Mouse (Mus musculus) embryonic facial prominence, embryonic 11.5 days (tissue): Measurements from ENCODE around the gene Cldn6. TPM values are rescaled to one million over a fixed set of nuclear protein-coding genes. Genes with fewer than 3 reads are reported as not detected.

ENCODE experiments used
- ATAC-seq: fragments of 200-750 bp; cut with Nextera tagmentation; replicated peaks from 2 replicates; pipeline ENCODE4 v1.8.0; 2017; ENCODE audit warnings: low read depth; ENCODE audit not compliant: insufficient number of reproducible peaks, low FRiP score, low TSS enrichment
- DNase-seq: peaks from one replicate; pipeline ENCODE4 v3.0.0-alpha.2; 2015; ENCODE audit warnings: low spot score
- H3K27ac ChIP-seq: fragments of 300-500 bp; sonication (generic); replicated peaks from 2 replicates; pipeline ENCODE4 v1.5.1; 2014; ENCODE audit warnings: mild to moderate bottlenecking, low read depth, low read length, control low read depth
- H3K27me3 ChIP-seq: fragments of 300-500 bp; sonication (generic); 2 replicates; pipeline ENCODE4 v1.6.1; 2014; ENCODE audit warnings: mild to moderate bottlenecking, low read length, moderate library complexity, mixed read lengths; ENCODE audit not compliant: control insufficient read depth, insufficient read depth
- H3K36me3 ChIP-seq: fragments of 300-500 bp; sonication (generic); replicated peaks from 2 replicates; pipeline ENCODE4 v1.6.1; 2014; ENCODE audit warnings: low read depth, mild to moderate bottlenecking, low read length, moderate library complexity, mixed read lengths; ENCODE audit not compliant: control insufficient read depth, insufficient read depth
- H3K4me1 ChIP-seq: fragments of 300-500 bp; sonication (generic); 2 replicates; pipeline ENCODE4 v1.6.1; 2014; ENCODE audit warnings: low read length, mixed read lengths; ENCODE audit not compliant: control insufficient read depth, insufficient read depth
- H3K4me2 ChIP-seq: fragments of 300-500 bp; sonication (generic); 2 replicates; pipeline ENCODE4 v1.6.1; 2014; ENCODE audit warnings: low read depth, mild to moderate bottlenecking, control low read depth, low read length, moderate library complexity
- H3K4me3 ChIP-seq: fragments of 300-500 bp; sonication (generic); 2 replicates; pipeline ENCODE4 v1.5.1; 2014; ENCODE audit warnings: low read depth, low read length, control low read depth
- H3K9ac ChIP-seq: fragments of 300-500 bp; sonication (generic); replicated peaks from 2 replicates; pipeline ENCODE4 v1.6.1; 2014; ENCODE audit warnings: mild to moderate bottlenecking, control low read depth, low read length
- H3K9me3 ChIP-seq: fragments of 300-500 bp; sonication (generic); replicated peaks from 2 replicates; pipeline ENCODE4 v1.6.1; 2016; ENCODE audit warnings: mild to moderate bottlenecking, low read length, inconsistent platforms, mixed read lengths; ENCODE audit not compliant: control insufficient read depth
- WGBS: fragments of 180-500 bp; shearing (Covaris S2); extraction: QIAGEN DNeasy Blood & Tissue Kit; methylation state at CpG from one replicate; pipeline ENCODE4 v1.1.7; 2014; 5-methylcytosine and 5-hydroxymethylcytosine counted together
- polyA plus RNA-seq: library from polyadenylated mRNA; unstranded; fragments of >200 nt; fragmentation: Nextera tagmentation; extraction: Ambion mirVana; gene quantifications from 2 replicates; pipeline ENCODE4 v1.2.1, GENCODE M21; 2014

Gene Cldn6
- polyA plus RNA-seq, 1 experiment from 2014 or later = 48.9 TPM

DNA sequence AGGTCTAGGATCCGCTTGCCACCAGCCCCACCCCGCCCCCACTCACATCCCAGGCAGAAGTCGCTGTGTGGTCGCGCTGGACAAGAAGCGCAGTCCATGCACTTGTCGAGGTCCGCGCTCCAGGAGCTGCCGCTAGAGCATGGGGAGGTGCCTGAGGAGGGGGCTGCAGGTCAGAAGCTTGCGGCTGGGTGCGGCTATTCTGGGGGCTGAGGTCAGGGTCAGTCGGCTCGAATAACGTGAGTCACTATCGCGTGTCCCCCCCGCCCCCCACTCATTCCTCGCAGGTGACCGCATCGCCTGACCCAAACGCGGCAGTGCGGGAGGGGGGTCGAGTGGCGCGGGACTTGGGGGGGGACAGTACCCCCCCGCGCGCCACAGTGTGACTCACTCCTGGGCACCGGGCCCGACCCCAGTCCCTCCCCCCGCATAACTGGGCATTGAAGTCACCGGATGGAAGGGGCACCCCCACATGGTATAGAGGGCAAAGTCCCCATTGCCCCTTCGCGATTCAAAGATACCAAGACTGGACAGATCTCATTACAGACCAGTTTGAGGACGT, 2.5 kb upstream of the Cldn6 start:
- under 1% methylated on average over 35 of the region's 37 CpGs for WGBS

DNA sequence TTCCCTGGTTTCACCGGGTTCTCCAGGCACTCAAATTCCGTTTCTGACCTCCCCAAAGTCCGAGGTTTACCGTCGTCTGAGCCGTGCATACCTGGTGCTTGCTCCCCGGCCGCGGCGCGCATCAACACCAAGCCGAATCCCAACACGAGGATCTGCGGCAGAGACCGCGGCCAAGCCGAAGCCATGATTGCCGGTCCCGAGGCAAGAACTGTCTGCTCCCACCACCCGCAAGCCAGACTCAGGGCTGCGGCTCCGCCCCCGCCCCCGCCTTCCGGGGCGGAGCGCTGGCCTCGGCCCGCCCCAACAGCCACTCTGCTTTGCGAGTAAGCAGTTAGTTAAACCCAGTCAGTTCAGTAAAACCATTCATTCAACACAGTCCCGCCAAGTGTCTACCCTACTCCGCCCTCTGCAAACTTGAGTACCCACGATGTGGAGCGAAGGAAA, 1.8 kb upstream of the Cldn6 start, which contains the start of gene Tnfrsf12a:
Tnfrsf12a (minus strand) TSS at position 233 of the 444 bp plus-strand sequence.
- no peak for ATAC-seq
- peaks cover 3% of the 10 kb centered on the region; the same call in 1 of the 2 replicates for H3K4me1 ChIP-seq
- H3K27ac ChIP-seq = no peak within 1 kb of the TSS
- peak; percentile 91 for DNase-seq
- peak within 1 kb of the TSS; percentile 44 for H3K4me3 ChIP-seq
- under 1% methylated on average over 34 of the region's 34 CpGs for WGBS
- peak within 1 kb of the TSS; percentile 54 for H3K9ac ChIP-seq
- peak within 1 kb of the TSS; percentile 92 for H3K4me2 ChIP-seq
- no peaks in the 10 kb centered on the region for H3K36me3 ChIP-seq
- H3K27me3 ChIP-seq = peaks cover 35% of the 10 kb centered on the region
- no peaks in the 10 kb centered on the region for H3K9me3 ChIP-seq

More for the DNA sequence above, 2.5 kb upstream of the Cldn6 start:
- H3K9ac ChIP-seq = peak overlapping the region; percentile 33
- H3K27ac ChIP-seq = no peak overlapping the region
- DNase-seq (no peak), ATAC-seq (no peak)
- H3K27me3 ChIP-seq = peaks cover 31% of the 10 kb centered on the region
- H3K4me2 ChIP-seq = peak overlapping the region; percentile 92
- H3K36me3 ChIP-seq = no peaks in the 10 kb centered on the region
- peaks cover 3% of the 10 kb centered on the region; the same call in 1 of the 2 replicates for H3K4me1 ChIP-seq
- H3K4me3 ChIP-seq = peak overlapping the region; percentile 44
- H3K9me3 ChIP-seq = no peaks in the 10 kb centered on the region

DNA sequence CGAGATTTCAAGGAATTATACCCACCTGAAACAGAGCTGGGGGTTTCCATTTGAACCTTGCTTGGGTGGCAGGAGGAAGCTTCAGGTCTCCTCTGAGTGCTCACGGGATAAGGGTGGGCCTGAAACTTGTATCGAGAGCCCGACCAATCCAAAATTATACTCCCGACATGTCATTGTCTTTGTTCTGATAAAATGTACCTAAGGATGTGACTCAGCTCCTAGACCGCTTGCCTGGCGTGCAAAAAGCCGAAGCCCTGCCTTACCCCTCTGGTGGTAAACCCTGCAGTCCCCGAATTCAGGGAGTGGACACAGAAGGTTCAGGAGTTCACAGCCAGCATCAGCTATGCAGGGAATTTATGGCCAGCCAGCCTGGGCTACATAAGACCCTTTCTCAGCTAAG, 1.3 kb downstream of the Cldn6 start:
- Histone ChIP-seq H3K9ac (no peak overlapping the region), H3K36me3 (no peaks in the 10 kb centered on the region), H3K4me2 (no peak overlapping the region), H3K27me3 (peaks cover 53% of the 10 kb centered on the region), H3K4me1 (no peaks in the 10 kb centered on the region; the same call in 1 of the 2 replicates), H3K27ac (no peak overlapping the region), H3K4me3 (peak overlapping the region; percentile 21), H3K9me3 (no peaks in the 10 kb centered on the region)
- no peak for DNase-seq
- ATAC-seq = no peak
- WGBS = 73% methylated on average over 9 of the region's 9 CpGs

DNA sequence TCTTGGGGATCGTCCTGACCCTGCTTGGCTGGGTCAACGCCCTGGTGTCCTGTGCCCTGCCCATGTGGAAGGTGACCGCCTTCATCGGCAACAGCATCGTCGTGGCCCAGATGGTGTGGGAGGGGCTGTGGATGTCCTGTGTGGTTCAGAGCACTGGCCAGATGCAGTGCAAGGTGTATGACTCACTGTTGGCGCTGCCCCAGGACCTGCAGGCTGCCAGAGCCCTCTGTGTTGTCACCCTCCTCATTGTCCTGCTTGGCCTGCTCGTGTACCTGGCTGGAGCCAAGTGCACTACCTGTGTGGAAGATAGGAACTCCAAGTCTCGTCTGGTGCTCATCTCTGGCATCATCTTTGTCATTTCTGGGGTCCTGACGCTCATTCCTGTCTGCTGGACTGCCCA, 2.0 kb downstream of the Cldn6 start:
- no peaks in the 10 kb centered on the region for H3K36me3 ChIP-seq
- no peak overlapping the region for H3K4me3 ChIP-seq
- WGBS = 69% methylated on average over 10 of the region's 10 CpGs
- ATAC-seq = no peak
- no peaks in the 10 kb centered on the region for H3K9me3 ChIP-seq
- H3K4me1 ChIP-seq = no peaks in the 10 kb centered on the region; the same call in 1 of the 2 replicates
- no peak for DNase-seq
- H3K4me2 ChIP-seq = no peak overlapping the region
- H3K27ac ChIP-seq = no peak overlapping the region
- H3K9ac ChIP-seq = no peak overlapping the region
- peaks cover 53% of the 10 kb centered on the region for H3K27me3 ChIP-seq

DNA sequence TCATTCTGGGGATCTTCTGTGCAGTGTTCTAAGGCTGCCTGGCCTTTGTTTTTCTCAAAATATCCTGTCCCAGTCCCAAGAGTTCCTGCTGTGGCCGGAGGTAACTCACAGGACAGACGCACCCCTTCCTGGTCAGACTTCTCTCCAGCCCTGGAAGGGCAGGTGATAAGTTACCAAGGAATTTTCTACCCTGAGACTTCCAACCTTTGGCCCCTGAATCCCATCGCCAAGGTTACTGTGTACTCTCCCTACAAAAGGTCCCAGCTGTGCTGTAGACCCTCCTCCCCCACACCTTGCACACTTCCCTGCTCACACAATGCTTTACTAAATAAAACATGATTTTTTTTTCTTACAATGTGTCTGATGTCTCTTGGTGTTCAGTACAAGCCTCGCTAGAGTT, 3.0 kb downstream of the Cldn6 start:
- Histone ChIP-seq H3K27ac (no peak overlapping the region), H3K4me2 (no peak overlapping the region), H3K27me3 (peaks cover 51% of the 10 kb centered on the region), H3K9me3 (no peaks in the 10 kb centered on the region), H3K9ac (no peak overlapping the region), H3K36me3 (no peaks in the 10 kb centered on the region), H3K4me1 (no peaks in the 10 kb centered on the region; the same call in 1 of the 2 replicates), H3K4me3 (no peak overlapping the region)
- DNase-seq (no peak), ATAC-seq (no peak)
- WGBS = 66% methylated on average over 4 of the region's 4 CpGs

DNA sequence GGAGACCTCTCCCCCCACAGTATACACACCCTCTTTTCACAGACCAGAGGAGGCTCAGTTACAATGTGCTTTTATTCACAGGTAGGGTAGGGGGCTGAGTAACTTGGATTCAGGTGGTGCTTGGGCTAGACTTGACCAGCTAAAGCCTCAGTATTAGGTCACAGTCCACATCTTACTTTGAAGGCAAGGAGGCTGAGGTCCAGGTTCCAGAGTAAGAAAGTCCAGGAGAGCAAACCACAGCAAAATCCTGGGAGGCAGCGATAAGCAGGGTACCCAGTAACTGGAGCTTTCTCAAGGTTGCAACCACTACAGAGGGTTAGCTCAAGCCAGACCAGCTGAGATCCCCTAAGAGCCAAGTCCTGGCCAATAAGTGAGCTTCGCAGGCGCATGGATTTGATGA, 3.5 kb downstream of the Cldn6 start:
- DNase-seq = no peak
- H3K9me3 ChIP-seq = no peaks in the 10 kb centered on the region
- H3K36me3 ChIP-seq = no peaks in the 10 kb centered on the region
- no peaks in the 10 kb centered on the region; the same call in 1 of the 2 replicates for H3K4me1 ChIP-seq
- no peak overlapping the region for H3K27ac ChIP-seq
- peak overlapping the region; percentile 0; the same call in 1 of the 2 replicates for H3K4me2 ChIP-seq
- no peak overlapping the region for H3K9ac ChIP-seq
- H3K4me3 ChIP-seq = no peak overlapping the region
- WGBS = 53% methylated on average over 3 of the region's 3 CpGs
- H3K27me3 ChIP-seq = peaks cover 51% of the 10 kb centered on the region
- ATAC-seq = no peak

DNA sequence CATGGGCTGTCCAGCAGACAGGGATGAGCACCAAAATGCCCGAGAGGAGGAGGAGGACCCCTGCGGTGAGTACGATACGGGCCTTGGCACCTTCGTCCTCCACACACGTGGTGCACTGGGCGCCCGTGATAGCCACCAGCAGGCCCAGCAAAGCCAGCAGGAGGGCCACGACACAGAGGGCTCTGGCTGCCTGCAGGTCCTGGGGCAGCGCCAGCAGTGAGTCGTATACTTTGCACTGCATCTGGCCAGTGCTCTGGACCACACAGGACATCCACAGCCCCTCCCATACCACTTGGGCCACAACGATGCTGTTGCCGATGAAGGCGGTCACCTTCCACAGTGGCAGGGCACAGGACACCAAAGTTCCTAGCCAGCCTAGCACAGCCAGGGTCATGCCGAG, 4.2 kb downstream of the Cldn6 start:
- H3K4me1 ChIP-seq = no peaks in the 10 kb centered on the region; the same call in 1 of the 2 replicates
- H3K4me2 ChIP-seq = no peak overlapping the region; the same call in 1 of the 2 replicates
- H3K36me3 ChIP-seq = no peaks in the 10 kb centered on the region
- ATAC-seq (peak; percentile 30; the same call in 1 of the 2 replicates), DNase-seq (no peak)
- H3K27me3 ChIP-seq = peaks cover 51% of the 10 kb centered on the region
- no peak overlapping the region for H3K27ac ChIP-seq
- H3K9ac ChIP-seq = no peak overlapping the region; the same call in 1 of the 2 replicates
- H3K9me3 ChIP-seq = no peaks in the 10 kb centered on the region
- WGBS = 29% methylated on average over 15 of the region's 15 CpGs
- peak overlapping the region; percentile 18 for H3K4me3 ChIP-seq
